Mouse (Mus musculus): Measurements from ENCODE around the gene Fbxl3. TPM values are rescaled to one million over a fixed set of nuclear protein-coding genes. Genes with fewer than 3 reads are reported as not detected.

Gene Fbxl3
- total RNA-seq, 2 experiments from 2014 or later = 45.2 to 47.0 TPM

DNA sequence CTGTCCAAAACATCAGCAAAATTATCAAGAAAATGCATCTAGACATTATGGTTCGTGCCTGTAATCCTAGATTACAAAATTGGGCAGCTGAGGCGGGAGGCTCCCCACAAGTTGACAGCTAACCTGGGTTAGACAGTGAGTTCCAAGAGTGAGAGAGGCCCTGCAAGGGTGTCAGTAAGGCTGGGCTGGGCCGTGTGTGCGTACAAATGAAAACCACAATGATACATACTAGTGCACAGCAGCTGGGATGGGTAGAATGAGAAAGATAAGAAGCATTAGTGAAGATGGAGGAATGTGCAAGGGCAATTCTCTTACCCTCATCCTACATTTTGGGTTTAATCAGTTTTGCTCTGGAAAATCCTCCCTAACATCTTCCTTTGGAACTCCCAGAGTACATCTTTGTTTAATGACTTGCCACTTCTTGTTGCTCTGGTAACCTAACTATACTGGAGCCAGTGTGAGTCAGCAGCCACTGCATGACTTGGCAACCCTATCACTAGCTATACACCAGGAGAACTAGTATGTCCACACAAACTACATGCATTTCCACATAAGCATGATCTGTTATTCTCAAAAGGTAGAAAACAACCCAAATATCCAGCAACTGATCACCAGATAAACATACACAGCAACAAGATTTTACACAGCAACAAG lies 12.6 kb downstream of the Fbxl3 start:
- intact Hi-C loops (cut with DNase I) = no loop called here
- no peak for DNase-seq

GRCm38 (mm10) chr14:103085840-103086533 lies 13.4 kb downstream of the Fbxl3 start:
- no peak for DNase-seq
- intact Hi-C loops (cut with DNase I) = no loop called here

DNA sequence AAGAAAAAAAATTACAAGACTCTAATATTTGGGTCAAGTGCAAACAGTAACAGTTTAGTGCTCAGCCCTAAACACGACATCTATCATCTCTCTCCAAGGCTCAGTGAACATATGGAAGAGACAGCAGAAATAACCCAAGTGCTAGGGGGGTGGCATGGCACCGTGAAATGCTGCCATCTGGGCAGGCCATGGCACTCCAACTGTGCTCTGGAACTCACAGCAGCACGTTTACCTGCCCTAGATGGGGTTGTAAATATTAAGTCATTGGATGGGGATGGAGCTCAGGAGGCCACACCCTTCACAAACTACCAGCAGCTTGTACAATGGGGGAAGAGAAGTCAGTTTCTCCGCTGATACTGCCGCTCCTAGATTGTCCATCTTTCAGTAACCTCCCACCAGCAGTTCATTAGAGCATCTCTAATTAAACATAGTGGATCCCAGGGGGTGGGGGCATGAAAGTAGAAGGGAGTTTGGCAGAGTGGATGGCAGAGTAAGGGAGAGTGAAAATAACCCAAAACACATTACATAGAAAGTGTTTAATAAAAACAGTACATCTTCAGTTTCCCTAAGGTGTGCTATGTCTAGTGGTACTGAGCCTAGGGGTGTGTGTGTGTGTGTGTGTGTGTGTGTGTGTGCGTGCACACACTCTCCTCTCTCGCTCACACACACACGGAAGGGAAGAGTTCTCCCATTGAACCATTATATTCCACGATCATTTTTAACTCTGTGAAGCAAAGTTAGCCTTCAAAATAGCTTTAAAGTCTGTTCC lies 20.0 kb downstream of the Fbxl3 start:
- intact Hi-C loops (cut with DNase I) = no loop called here
- DNase-seq = no peak

DNA sequence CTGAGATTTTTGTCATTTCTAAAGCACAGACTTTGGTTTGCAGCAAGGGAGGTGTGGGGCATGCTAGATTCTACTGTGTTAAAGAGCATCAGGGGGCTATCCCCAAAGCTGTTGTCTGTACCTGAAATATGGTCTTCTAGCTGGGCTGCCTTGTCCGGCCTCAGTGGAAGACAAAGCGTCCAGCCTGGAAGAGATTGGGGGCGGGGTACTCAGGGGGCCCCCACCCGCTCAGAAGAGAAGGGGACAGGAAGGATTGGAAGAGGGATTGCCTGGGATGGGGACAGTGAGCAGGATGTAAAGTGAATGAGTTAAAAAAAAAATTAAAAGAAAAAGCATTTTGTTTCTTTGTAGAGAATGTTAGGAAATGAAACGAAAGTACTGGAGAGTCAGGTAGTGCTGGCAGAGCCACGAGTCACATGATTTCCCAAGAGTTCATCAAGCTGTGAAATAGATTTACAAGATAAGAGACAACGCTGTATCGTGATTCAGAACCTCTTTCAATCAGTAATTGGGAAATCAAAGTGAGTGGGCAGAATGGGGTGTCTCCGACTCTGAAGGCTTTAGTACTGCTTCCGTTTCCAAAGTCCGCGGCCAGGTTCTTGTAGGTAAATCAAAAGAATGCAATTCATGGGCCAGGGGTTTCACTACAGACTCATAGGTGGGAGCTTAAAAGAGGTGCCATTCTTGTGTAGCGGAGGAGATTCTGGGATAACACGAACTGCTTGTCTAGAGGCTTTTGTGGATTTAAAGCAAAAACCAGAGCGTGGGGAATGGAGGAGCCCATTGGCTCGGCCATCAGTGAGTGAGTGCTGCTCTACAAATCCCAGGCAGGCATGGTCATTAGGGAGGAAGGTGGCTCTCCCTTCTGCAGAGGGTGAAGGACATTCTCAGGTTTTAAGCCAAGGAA lies 21.1 kb downstream of the Fbxl3 start:
- DNase-seq = no peak
- intact Hi-C loops (cut with DNase I) = no loop called here

DNA sequence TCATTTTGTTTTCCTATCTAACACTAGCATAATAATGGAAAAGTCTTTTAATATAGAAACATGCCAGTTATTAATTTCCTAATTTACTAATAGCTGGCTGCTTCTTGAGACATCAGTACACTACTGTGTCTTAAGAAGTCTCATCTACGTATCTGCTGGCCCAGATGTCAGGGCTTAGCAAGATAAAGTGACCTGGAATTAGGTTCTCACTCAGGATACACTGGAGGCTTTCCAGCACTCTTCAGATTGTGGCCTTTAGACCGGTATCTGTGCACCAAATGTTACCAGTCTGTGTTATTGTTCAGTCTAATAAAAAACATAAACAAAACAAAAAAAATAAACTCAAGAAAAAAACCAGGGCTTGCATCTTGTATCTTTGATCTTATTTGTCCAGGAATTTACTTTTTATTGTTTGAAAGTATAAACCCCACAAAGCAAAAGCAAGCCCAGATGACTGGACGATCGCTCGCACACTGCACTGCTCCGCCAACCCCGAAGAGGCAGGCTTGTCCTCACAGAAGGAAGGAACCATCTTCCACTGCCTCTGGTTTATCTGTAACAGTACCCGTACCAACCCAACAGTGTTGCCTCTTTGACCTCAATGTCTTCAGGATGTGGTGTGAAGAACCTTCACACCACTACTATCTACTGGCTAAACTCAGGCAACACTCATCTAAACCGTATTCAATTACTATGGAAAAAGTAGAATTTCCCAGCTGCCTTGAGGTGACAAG lies 21.9 kb downstream of the Fbxl3 start:
- intact Hi-C loops (cut with DNase I) = no loop called here
- no peak for DNase-seq

- DNase-seq = no peak
- intact Hi-C loops (cut with DNase I) = no loop called here
These were observed 24.2 kb downstream of the Fbxl3 start for GRCm38 (mm10) chr14:103075166-103075565.

DNA sequence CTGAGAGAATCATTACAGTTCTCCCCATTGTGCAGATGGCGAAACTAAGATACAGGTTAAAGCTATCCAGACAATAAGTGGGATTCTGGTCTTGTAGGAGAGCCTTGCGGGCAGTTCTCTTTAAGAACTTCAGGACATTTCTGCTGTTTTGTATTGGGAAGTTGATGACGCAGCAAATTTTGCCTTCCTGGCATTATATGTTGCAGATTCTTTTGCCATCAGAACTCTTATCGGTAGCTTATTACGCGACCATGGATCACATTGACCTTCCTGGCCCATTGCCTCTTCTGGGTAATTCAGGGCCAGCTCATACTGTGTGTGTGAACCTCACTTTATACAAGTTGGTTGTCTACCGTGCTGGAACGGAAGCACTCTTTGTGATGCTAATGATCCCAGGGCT lies 25.5 kb downstream of the Fbxl3 start:
- intact Hi-C loops (cut with DNase I) = no loop called here
- DNase-seq = no peak

DNA sequence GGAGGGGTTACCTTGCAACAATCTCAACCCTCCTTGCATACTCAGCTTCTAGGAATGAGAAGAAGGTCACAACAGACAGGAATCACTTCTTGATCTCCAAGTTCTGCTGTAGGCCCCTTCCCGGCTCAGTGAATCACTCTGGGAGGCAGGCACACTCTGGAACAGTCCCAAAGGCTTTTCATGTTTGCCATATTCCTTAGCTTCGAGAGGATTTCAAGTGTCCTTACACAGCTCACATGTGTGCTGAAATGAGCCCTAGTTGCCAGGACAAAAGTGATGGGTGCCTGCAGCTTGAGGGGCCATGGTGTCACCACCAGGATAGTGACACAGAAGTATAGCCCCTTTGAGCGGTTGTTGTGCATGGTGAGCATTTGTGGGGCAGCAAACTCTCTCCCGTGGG lies 26.6 kb downstream of the Fbxl3 start:
- no peak for DNase-seq
- intact Hi-C loops (cut with DNase I) = no loop called here

GRCm38 (mm10) chr14:103071471-103071870 lies 27.9 kb downstream of the Fbxl3 start:
- intact Hi-C loops (cut with DNase I) = no loop called here
- no peak for DNase-seq

- DNase-seq = no peak
- intact Hi-C loops (cut with DNase I) = no loop called here
These were observed 28.6 kb downstream of the Fbxl3 start for GRCm38 (mm10) chr14:103070790-103071189.

DNA sequence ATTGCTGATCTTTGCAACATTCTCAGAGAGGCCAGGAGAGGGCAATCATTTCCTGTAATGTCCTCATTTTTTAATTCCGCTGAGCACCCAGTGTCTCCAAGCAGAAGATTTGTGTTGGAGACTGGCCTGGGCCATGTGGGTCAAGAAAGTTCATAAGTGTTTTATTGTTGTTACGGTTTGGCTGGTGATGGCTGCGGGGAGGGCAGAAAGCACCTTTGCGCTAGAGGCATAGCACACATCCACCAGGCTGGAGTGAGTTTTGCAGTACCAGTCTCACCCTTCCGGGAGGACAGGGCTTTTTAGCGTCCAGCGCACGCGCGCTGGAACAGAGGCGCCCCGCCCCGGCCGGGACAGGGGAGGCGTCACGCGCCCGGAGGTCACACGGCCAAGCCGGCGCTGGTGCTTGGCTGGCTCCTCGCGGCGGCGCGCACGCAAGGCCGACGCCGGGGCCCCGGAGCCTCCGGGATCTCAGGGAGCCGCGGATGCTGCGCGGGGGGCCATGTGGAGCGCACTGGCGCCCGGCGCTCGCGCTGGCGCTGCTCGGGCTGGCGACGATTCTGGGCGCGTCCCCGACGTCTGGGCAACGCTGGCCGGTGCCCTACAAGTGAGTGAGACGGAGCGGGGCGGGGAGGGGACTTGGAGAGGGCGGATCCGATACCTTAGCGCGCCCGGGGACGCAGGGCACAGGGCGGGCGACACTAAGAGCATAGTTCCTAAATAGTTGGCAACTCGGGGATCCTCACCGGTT lies 29.3 kb downstream of the Fbxl3 start, which contains the start of gene Cln5:
Gene Cln5 (plus strand): TSS at position 353 of the 748 bp plus-strand sequence.
- DNase-seq = peak; percentile 89 to 95
- intact Hi-C loops (cut with DNase I) = loop anchor here (10.0 kb wide), 1 partner anchor 465 kb away; no protein-coding TSS in a partner anchor

DNA sequence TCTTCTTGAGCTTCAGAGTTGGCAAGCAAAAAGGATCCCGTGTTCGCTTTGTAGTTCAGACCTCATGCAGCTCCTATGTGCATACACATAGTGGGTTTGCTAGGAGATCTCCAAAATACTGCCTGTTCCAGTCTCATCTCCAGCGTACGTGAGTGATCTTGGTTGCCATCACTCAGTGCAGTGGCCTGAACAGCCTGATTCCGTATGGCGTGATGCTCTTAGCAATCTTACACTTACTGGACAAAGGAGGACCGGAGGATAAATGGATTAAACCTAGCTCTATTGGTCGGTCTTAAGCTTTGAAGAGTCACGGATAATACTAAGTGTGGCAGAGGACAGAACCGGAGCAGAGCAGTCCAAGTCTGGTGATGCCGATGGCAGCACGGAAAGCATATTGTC lies 29.9 kb downstream of the Fbxl3 start:
- intact Hi-C loops (cut with DNase I) = loop anchor here (10.0 kb wide), 1 partner anchor 465 kb away; no protein-coding TSS in a partner anchor

DNA sequence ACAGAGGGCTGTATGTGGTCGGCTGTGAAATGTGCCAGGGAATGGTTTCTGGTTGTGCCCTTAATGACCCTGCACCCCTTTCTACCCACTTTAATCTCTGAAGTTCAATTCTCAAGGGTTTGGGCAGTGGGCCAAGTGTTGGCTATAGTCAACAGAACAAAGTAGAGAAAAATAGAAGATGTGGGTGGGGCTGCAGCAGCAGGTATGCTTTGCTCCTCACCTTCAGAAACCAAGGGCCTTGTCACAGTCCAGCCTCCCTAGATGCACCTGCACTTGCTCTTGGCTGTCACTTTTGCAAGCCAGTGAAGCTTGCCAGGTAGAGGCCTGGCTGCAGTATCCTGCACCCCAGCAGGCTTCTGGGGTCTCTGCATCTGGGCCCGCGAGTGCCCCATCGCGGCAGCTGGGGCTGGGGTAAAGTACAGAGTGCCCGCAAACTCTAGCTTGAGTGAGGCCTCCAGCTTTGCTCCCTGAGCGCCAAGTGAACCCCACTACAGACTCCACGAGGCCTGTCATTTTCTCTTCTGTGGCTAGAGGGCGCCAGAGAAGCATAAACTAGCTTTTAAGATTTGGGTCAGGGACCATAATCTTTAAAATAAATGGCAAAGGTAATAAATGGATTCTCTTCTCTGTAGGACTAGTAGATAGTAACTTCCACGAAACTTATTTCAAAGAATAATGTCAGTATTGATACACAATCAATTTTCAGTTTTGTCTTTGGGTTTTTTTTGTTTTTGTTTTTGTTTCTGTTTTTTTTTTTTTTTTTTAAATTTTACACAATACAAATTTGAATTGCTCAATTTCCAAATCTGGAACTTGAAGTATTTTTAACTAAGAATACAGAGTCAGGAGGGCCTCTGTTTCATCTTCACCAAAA lies 33.8 kb downstream of the Fbxl3 start:
- peak; percentile 63 to 69 for DNase-seq
- intact Hi-C loops (cut with DNase I) = loop anchor here (10.0 kb wide), 1 partner anchor 469 kb away; no protein-coding TSS in a partner anchor

More for the DNA sequence above, 29.9 kb downstream of the Fbxl3 start:
- DNase-seq = no peak

DNA sequence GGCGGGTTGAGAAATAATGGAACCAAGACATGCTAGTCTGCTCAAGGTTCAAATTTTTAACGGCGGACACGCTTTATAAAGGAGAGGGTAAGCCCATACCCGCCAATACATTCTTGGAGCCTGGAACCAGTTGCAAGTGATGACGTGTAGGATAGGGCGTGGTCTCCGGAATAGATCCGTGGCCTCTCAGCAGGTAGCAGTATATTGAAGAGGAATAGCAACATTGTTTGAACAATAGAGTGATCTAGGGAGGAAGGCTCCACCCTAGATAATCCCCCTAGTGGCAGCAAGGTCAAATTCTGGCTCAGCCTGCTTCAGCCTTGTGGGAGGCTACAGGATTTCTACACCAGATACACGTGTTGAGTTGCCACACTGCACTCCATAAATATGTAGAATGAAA lies 39.9 kb downstream of the Fbxl3 start:
- intact Hi-C loops (cut with DNase I) = no loop called here
- no peak for DNase-seq

GRCm38 (mm10) chr14:103058998-103059397 lies 40.4 kb downstream of the Fbxl3 start:
- no peak for DNase-seq
- intact Hi-C loops (cut with DNase I) = no loop called here

DNA sequence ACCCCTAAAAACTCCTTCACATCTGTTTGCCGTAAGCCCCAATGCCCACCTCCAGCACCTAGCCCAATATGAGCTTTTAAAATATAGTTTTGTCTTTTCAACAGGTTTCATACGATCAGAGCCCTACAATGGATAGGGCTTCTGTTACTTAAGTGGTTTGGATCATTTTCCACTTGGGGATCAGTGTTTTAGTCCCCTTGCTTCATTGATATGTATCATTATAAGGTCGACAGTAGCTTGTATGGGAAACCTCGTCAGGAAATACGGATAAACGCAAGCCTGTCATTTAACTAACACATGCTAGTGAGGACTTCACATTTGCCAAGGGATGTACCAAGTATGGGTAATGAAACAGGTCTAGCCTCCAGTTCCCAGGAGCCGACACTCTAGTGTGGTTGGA lies 42.8 kb downstream of the Fbxl3 start:
- no peak for DNase-seq
- intact Hi-C loops (cut with DNase I) = no loop called here

DNA sequence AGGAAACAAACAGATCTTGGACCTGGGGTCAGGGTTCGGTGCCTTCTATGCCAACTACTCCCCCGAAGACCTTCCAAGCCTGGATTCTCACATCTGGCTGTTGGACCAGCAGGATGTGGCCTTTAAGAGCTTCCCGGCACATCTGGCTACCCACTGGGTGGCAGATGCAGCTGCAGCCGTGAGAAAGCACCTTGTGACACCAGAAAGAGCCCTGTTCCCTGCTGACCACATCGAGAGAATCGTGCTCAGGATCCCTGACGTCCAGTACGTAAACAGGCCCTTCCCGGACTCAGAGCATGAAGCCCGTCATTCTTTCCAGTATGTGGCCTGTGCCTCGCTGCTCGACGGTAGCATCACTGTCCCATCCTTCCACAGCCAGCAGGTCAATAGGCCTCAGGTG lies 44.6 kb downstream of the Fbxl3 start:
- intact Hi-C loops (cut with DNase I) = no loop called here
- DNase-seq = no peak

Measured in gastrocnemius, postnatal 36 days (tissue).